Mouse (Mus musculus): ENCODE results near the gene Sphk2. TPM values are rescaled to one million over a fixed set of nuclear protein-coding genes. Genes with fewer than 3 reads are reported as not detected.

The Sphk2 gene
- polyA plus RNA-seq, 1 experiment: 88.1 TPM

GRCm38 (mm10) chr7:45709677-45710355 lies 8.0 kb downstream of the Sphk2 start:
- Histone ChIP-seq H3K27ac (ENCODE audit: control insufficient read depth, insufficient read depth, low read length) (no peak overlapping the region), H3K4me1 (replicated peaks; ENCODE audit: control insufficient read depth, insufficient read depth, low read length) (peaks cover 42% of the 10 kb centered on the region), H3K4me3 (ENCODE audit: control insufficient read depth, insufficient read depth, low read length) (no peak overlapping the region), H3K36me3 (ENCODE audit: control insufficient read depth, insufficient read depth, low read length) (peaks cover 8% of the 10 kb centered on the region), H3K27me3 (ENCODE audit: control insufficient read depth, insufficient read depth, low read length) (no peaks in the 10 kb centered on the region)
- TF ChIP-seq CTCF (IDR thresholded peaks at IDR 0.05; ENCODE audit: borderline replicate concordance, control insufficient read depth, extremely low read depth, insufficient read depth, low read length, poor library complexity) (no peak), POLR2A (IDR thresholded peaks at IDR 0.05; ENCODE audit: control insufficient read depth, extremely low read depth, insufficient read depth, low read length, poor library complexity) (no peak)
- DNase-seq: no peak
- 93% methylated on average over 14 of the region's 14 CpGs for WGBS

- no peak for DNase-seq
- peaks cover 8% of the 10 kb centered on the region for H3K36me3 ChIP-seq (ENCODE audit: control insufficient read depth, insufficient read depth, low read length)
- WGBS: 90% methylated on average over 6 of the region's 6 CpGs
- H3K27ac ChIP-seq (ENCODE audit: control insufficient read depth, insufficient read depth, low read length): no peak overlapping the region
- TF ChIP-seq POLR2A (IDR thresholded peaks at IDR 0.05; ENCODE audit: control insufficient read depth, extremely low read depth, insufficient read depth, low read length, poor library complexity) (no peak), CTCF (IDR thresholded peaks at IDR 0.05; ENCODE audit: borderline replicate concordance, control insufficient read depth, extremely low read depth, insufficient read depth, low read length, poor library complexity) (no peak)
- no peak overlapping the region for H3K4me3 ChIP-seq (ENCODE audit: control insufficient read depth, insufficient read depth, low read length)
- H3K27me3 ChIP-seq (ENCODE audit: control insufficient read depth, insufficient read depth, low read length): no peaks in the 10 kb centered on the region
- H3K4me1 ChIP-seq (replicated peaks; ENCODE audit: control insufficient read depth, insufficient read depth, low read length): peaks cover 38% of the 10 kb centered on the region
These were observed 8.8 kb downstream of the Sphk2 start for GRCm38 (mm10) chr7:45709036-45709435.

- Histone ChIP-seq H3K36me3 (ENCODE audit: control insufficient read depth, insufficient read depth, low read length) (peaks cover 8% of the 10 kb centered on the region), H3K27me3 (ENCODE audit: control insufficient read depth, insufficient read depth, low read length) (no peaks in the 10 kb centered on the region), H3K4me1 (replicated peaks; ENCODE audit: control insufficient read depth, insufficient read depth, low read length) (peaks cover 42% of the 10 kb centered on the region), H3K27ac (ENCODE audit: control insufficient read depth, insufficient read depth, low read length) (peak overlapping the region; percentile 59), H3K4me3 (ENCODE audit: control insufficient read depth, insufficient read depth, low read length) (peak overlapping the region; percentile 7; the same call in 1 of the 2 replicates)
- DNase-seq: no peak
- 0 out of 2 replicates have a peak, but pooled peaks have one; percentile 7 for TF ChIP-seq CTCF (IDR thresholded peaks at IDR 0.05; ENCODE audit: borderline replicate concordance, control insufficient read depth, extremely low read depth, insufficient read depth, low read length, poor library complexity)
- TF ChIP-seq POLR2A (IDR thresholded peaks at IDR 0.05; ENCODE audit: control insufficient read depth, extremely low read depth, insufficient read depth, low read length, poor library complexity): no peak
- WGBS: 26% methylated on average over 13 of the region's 13 CpGs
These were observed 9.5 kb downstream of the Sphk2 start for GRCm38 (mm10) chr7:45708221-45708761.

- 0% methylated on average over 27 of the region's 27 CpGs for WGBS
- Histone ChIP-seq H3K27me3 (ENCODE audit: control insufficient read depth, insufficient read depth, low read length) (no peaks in the 10 kb centered on the region), H3K4me3 (ENCODE audit: control insufficient read depth, insufficient read depth, low read length) (peak overlapping the region; percentile 21), H3K27ac (ENCODE audit: control insufficient read depth, insufficient read depth, low read length) (peak overlapping the region; percentile 67), H3K4me1 (replicated peaks; ENCODE audit: control insufficient read depth, insufficient read depth, low read length) (peaks cover 42% of the 10 kb centered on the region), H3K36me3 (ENCODE audit: control insufficient read depth, insufficient read depth, low read length) (peaks cover 8% of the 10 kb centered on the region)
- DNase-seq: peak; percentile 91
- TF ChIP-seq CTCF (IDR thresholded peaks at IDR 0.05; ENCODE audit: borderline replicate concordance, control insufficient read depth, extremely low read depth, insufficient read depth, low read length, poor library complexity): peak; percentile 28; the same call in 1 of the 2 replicates
- TF ChIP-seq POLR2A (IDR thresholded peaks at IDR 0.05; ENCODE audit: control insufficient read depth, extremely low read depth, insufficient read depth, low read length, poor library complexity): 0 out of 2 replicates have a peak, but pooled peaks have one; percentile 38
These were observed 10.3 kb downstream of the Sphk2 start for GRCm38 (mm10) chr7:45707375-45707967.

- Histone ChIP-seq H3K27ac (ENCODE audit: control insufficient read depth, insufficient read depth, low read length) (peak overlapping the region; percentile 67), H3K4me1 (replicated peaks; ENCODE audit: control insufficient read depth, insufficient read depth, low read length) (peaks cover 42% of the 10 kb centered on the region), H3K36me3 (ENCODE audit: control insufficient read depth, insufficient read depth, low read length) (peaks cover 8% of the 10 kb centered on the region), H3K27me3 (ENCODE audit: control insufficient read depth, insufficient read depth, low read length) (no peaks in the 10 kb centered on the region), H3K4me3 (ENCODE audit: control insufficient read depth, insufficient read depth, low read length) (peak overlapping the region; percentile 53)
- WGBS: under 1% methylated on average over 45 of the region's 45 CpGs
- peak; percentile 91 for DNase-seq
- TF ChIP-seq CTCF (IDR thresholded peaks at IDR 0.05; ENCODE audit: borderline replicate concordance, control insufficient read depth, extremely low read depth, insufficient read depth, low read length, poor library complexity) (0 out of 2 replicates have a peak, but pooled peaks have one; percentile 36), POLR2A (IDR thresholded peaks at IDR 0.05; ENCODE audit: control insufficient read depth, extremely low read depth, insufficient read depth, low read length, poor library complexity) (peak; percentile 82)
These were observed 11.0 kb downstream of the Sphk2 start for GRCm38 (mm10) chr7:45706721-45707241.

- Histone ChIP-seq H3K4me3 (ENCODE audit: control insufficient read depth, insufficient read depth, low read length) (peak overlapping the region; percentile 53), H3K36me3 (ENCODE audit: control insufficient read depth, insufficient read depth, low read length) (peaks cover 5% of the 10 kb centered on the region), H3K4me1 (replicated peaks; ENCODE audit: control insufficient read depth, insufficient read depth, low read length) (peaks cover 42% of the 10 kb centered on the region), H3K27me3 (ENCODE audit: control insufficient read depth, insufficient read depth, low read length) (no peaks in the 10 kb centered on the region), H3K27ac (ENCODE audit: control insufficient read depth, insufficient read depth, low read length) (peak overlapping the region; percentile 57)
- TF ChIP-seq CTCF (IDR thresholded peaks at IDR 0.05; ENCODE audit: borderline replicate concordance, control insufficient read depth, extremely low read depth, insufficient read depth, low read length, poor library complexity) (no peak), POLR2A (IDR thresholded peaks at IDR 0.05; ENCODE audit: control insufficient read depth, extremely low read depth, insufficient read depth, low read length, poor library complexity) (no peak)
- peak; percentile 54 for DNase-seq
- 2% methylated on average over 7 of the region's 7 CpGs for WGBS
These were observed 11.9 kb downstream of the Sphk2 start for GRCm38 (mm10) chr7:45705873-45706281.

Measured in thymus, adult 2 months (tissue).